Mouse (Mus musculus): ENCODE data around the gene Gm7075.
"Not testable (repeated sequence)": the region's sequence is repeated elsewhere in the genome, so short reads cannot be mapped to it uniquely, and the experiment has no call there.

Gm7075 gene

GRCm38 (mm10) chr10:63421739-63422735 lies at the start of gene Gm7075:
TSS of gene Gm7075 (minus strand) at chr10:63421789.
- peak; percentile 34 to 56 for DNase-seq (ENCODE audit: low read depth in 2 of 2, low spot score in 2 of 2)

GRCm38 (mm10) chr10:63460935-63461334 lies 39.3 kb upstream of the Gm7075 start:
- DNase-seq (ENCODE audit: low read depth in 2 of 2, low spot score in 2 of 2), result no peak

- no peak for DNase-seq (ENCODE audit: low read depth in 2 of 2, low spot score in 2 of 2)
Observed at GRCm38 (mm10) chr10:63457292-63458128, 35.9 kb upstream of the Gm7075 start.

GRCm38 (mm10) chr10:63455110-63455878 lies 33.7 kb upstream of the Gm7075 start:
- DNase-seq (ENCODE audit: low read depth in 2 of 2, low spot score in 2 of 2), result no peak

- DNase-seq (ENCODE audit: low read depth in 2 of 2, low spot score in 2 of 2), result no peak
Observed at GRCm38 (mm10) chr10:63453926-63454325, 32.3 kb upstream of the Gm7075 start.

- DNase-seq (ENCODE audit: low read depth in 2 of 2, low spot score in 2 of 2), result not testable (repeated sequence)
Observed at GRCm38 (mm10) chr10:63444602-63445387, 23.2 kb upstream of the Gm7075 start.

- no peak for DNase-seq (ENCODE audit: low read depth in 2 of 2, low spot score in 2 of 2)
Observed at GRCm38 (mm10) chr10:63439694-63440228, 18.2 kb upstream of the Gm7075 start.

GRCm38 (mm10) chr10:63438736-63439262 lies 17.2 kb upstream of the Gm7075 start:
- DNase-seq (ENCODE audit: low read depth in 2 of 2, low spot score in 2 of 2), result no peak

GRCm38 (mm10) chr10:63432887-63433286 lies 11.3 kb upstream of the Gm7075 start:
- DNase-seq (ENCODE audit: low read depth in 2 of 2, low spot score in 2 of 2), result no peak

- DNase-seq (ENCODE audit: low read depth in 2 of 2, low spot score in 2 of 2), result no peak
Observed at GRCm38 (mm10) chr10:63432099-63432498, 10.5 kb upstream of the Gm7075 start.

GRCm38 (mm10) chr10:63431221-63431736 lies 9.7 kb upstream of the Gm7075 start:
- DNase-seq (ENCODE audit: low read depth in 2 of 2, low spot score in 2 of 2), result no peak

GRCm38 (mm10) chr10:63429785-63430305 lies 8.3 kb upstream of the Gm7075 start, which contains the start of gene Ctnna3:
TSS of gene Ctnna3 (plus strand) at chr10:63430098.
- peak; percentile 82 to 85 for DNase-seq (ENCODE audit: low read depth in 2 of 2, low spot score in 2 of 2)

GRCm38 (mm10) chr10:63429380-63429779 lies 7.8 kb upstream of the Gm7075 start:
- DNase-seq (ENCODE audit: low read depth in 2 of 2, low spot score in 2 of 2), result peak; percentile 100

- no peak for DNase-seq (ENCODE audit: low read depth in 2 of 2, low spot score in 2 of 2)
Observed at GRCm38 (mm10) chr10:63429023-63429340, 7.4 kb upstream of the Gm7075 start.

GRCm38 (mm10) chr10:63428243-63429022 lies 6.8 kb upstream of the Gm7075 start:
- DNase-seq (ENCODE audit: low read depth in 2 of 2, low spot score in 2 of 2), result peak; percentile 43 to 49

- DNase-seq (ENCODE audit: low read depth in 2 of 2, low spot score in 2 of 2), result no peak
Observed at GRCm38 (mm10) chr10:63427146-63427545, 5.6 kb upstream of the Gm7075 start.

- peak; percentile 27 to 45 for DNase-seq (ENCODE audit: low read depth in 2 of 2, low spot score in 2 of 2)
Observed at GRCm38 (mm10) chr10:63424475-63424814, 2.9 kb upstream of the Gm7075 start.

All from CD8-positive naive resting alpha-beta T cell, adult 2 months (primary cell).